Mouse (Mus musculus): ENCODE results near the gene Pdgfb. TPM values are rescaled to one million over a fixed set of nuclear protein-coding genes. Genes with fewer than 3 reads are reported as not detected.

Gene Pdgfb
- total RNA-seq, 2 experiments from 2014 or later: 51.5 to 52.8 TPM

DNA sequence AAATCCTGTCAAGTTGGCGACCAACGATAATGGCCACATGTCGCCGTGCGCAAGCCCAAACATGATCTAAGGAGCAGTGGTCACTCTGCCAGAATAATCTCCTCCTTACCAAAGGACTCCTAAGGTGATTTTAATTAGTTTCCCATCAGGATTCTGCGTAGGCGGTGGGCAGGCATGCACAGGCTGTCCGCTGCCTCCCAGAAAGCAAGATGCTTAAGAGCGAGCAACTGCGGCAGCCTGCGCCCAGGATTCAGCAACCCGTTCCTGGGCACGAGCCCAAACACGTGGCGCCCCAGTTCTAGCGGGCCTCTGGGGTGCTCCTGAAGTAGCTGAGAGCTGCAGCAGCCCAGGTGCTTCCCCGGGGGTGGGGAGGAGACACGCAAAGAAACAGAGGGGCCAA is 52.1 kb downstream of the Pdgfb start:
- DNase-seq (ENCODE audit: low spot score in 2 of 2): peak in 1 of 2 experiments; percentile 7

DNA sequence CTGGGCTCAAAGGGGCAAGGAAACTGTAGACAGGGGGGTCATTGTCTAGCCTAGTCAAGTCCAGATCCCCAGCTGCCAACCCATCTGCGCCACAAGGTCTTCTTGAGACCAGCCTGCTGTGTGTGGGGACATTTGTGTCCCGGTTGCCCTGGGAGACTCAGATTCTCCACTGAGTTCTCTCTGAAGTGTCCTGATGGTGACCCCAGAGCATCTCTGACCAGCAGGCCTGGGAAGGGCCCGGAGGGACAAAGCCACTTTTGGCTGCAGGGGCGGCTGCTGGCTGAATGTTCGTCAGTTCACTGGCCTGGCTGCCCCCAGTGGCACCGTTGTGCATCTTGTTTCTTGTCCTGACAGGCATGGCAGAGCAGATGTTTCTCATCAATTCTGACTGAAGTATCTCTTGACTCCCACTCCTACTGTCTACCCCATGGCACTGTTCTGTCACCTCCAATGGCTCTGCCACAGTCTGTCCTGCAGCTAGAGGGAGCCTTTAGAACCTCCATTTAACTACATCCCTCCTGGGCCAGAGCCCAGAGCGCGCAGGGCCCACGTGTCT is 53.3 kb downstream of the Pdgfb start:
- peak in 1 of 2 experiments; percentile 52 for DNase-seq (ENCODE audit: low spot score in 2 of 2)

DNA sequence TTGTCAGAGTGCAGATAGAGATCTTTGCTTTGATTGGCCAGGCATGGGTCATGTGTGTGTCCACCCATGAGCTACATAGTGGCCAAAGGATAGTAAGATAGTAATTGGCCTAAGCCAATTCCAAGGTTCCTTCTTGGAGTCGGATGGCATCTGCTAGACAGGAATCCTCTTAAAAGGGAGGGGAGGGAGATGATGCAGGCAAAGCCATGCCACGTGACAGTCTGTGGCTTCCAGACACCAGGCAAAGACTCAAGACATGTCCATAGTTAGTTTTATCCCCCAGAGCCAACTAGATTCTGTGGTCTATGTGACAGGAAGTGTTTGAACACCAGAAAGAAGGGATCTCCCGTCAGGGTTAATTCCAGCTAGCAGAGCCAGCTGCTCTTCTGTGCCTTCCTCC is 56.4 kb downstream of the Pdgfb start:
- DNase-seq (ENCODE audit: low spot score in 2 of 2): no peak

DNA sequence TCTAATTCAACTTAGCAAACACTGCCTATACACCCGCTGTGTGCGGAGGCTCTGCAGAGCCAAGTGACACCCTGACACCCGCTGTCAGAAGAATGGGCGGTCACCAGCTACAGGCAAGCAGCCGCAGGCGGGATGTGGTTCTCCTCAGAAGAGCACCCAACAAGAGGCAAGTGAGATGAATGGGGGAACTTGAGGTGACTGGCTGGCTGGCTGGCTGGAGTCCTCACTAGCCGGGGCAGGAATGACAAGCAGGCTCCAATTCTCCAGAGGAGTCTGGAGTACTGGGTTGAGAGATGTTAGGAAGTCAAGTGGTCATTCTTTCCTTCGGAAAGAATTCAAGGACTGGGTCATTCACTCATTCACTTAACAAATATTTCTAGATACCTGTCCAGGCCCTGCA is 58.2 kb downstream of the Pdgfb start:
- DNase-seq (ENCODE audit: low spot score in 2 of 2): peak in 1 of 2 experiments; percentile 8

DNA sequence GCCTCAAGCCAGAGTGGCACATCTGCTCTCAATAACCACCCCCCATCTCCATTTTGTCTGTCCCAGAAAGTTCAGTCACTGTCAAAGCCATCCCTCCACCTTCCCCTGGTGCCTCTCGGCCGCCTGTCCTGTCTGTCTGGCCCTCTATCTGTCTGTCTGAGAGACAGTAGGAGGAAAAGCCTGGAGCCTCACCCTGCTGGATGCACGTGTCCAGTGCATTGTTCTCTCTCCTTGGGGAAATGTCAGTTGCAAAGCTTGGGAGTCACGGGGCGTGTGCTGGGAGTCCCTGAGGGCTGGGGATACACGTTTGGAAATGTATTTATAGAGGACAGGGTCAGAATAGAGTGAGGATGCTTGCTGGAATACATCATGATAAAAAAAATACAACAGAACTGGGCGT is 61.3 kb downstream of the Pdgfb start:
- DNase-seq (ENCODE audit: low spot score in 2 of 2): peak in 1 of 2 experiments; percentile 7

DNA sequence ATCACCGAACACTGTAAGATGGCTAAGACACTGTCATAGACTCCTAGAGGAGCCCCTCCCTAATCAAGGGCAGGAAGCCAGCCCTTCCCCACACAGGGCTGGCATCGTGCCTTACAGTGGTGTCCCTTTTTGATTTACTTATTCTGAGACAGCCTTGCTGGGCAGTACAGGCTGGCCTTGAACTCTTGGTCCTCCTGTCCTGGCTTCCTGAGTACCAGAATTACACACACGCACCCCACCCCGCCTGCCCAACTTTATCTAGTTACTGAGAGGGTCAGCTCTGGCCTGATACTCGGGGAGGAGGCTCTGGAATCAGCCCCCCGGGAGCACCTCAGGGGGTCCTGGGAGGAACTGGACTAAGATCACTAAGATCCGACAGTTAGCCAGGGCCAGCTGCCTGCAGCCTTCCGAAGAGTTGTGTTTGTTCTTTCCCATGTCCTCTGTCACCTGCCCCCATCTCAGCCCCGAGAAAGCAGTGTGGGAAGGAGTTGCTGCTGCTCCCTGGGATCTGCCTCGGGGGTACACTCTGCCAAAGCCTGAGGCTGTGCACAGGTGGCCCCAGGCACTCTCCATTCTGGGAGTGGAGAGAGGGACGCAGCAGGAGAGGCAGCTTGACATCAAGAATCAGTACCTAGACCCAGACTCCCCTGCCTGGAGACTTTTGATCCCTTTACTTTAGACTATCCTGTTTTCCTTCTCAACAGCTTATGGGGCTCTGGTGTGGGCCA is 62.1 kb downstream of the Pdgfb start:
- DNase-seq (ENCODE audit: low spot score in 2 of 2): peak in 1 of 2 experiments; percentile 41

DNA sequence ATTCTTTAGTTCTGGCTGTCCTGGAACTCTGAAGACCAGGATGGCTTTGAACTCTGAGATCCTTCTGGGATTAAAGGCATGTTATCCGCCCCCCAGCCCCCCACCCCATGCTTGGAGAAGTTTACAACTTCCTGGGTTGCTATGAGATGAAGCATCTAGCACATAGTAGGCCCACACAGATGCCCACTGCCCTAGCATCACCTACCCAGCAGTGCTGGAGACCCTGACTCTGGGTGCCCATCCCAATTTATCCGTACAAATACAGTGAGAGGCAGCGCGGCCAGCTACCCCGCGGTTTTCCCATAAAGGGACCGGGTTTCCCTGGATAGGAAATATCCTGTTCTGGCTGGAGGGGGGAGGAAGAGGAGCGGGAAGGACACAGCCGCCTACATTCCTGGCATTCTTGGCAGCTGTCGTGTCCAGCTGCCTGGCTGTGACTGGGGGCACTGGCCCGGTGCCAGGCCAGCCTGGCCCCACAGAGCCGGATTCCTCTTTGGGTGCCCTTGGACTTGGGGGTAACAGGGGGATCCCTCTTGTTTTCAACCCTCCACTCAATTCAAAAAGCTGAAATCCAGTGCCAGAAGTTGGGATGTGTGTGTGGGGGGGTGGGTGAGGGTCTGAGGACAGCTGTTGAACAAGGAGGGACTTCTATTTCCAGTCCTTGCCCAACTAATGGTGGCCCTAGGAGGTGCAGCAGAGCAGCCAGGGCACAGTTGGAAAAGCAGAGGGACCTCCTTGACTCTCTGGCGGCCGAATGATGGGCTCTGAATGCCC is 62.9 kb downstream of the Pdgfb start:
- peak; percentile 44 to 62 for DNase-seq (ENCODE audit: low spot score in 2 of 2)

DNA sequence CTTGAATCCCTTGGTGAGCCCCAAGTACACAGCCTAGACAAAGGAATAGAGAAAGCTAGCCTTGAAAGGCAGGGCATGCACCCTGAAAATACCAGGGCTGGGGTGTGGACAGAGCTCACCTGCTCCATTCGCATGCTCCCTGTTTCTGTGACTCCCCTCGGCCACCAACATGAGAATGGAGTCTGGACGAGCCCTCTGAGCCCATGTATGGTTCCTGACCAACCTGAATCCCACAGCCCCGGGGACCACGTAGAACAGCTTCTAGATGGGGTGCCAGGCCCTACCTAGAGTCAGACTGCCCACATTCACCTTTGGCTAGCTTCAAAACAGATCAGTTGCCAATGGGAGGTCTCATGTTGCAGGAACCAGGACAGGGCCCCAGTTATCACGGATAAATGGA is 63.6 kb downstream of the Pdgfb start:
- DNase-seq (ENCODE audit: low spot score in 2 of 2): peak in 1 of 2 experiments; percentile 9

DNA sequence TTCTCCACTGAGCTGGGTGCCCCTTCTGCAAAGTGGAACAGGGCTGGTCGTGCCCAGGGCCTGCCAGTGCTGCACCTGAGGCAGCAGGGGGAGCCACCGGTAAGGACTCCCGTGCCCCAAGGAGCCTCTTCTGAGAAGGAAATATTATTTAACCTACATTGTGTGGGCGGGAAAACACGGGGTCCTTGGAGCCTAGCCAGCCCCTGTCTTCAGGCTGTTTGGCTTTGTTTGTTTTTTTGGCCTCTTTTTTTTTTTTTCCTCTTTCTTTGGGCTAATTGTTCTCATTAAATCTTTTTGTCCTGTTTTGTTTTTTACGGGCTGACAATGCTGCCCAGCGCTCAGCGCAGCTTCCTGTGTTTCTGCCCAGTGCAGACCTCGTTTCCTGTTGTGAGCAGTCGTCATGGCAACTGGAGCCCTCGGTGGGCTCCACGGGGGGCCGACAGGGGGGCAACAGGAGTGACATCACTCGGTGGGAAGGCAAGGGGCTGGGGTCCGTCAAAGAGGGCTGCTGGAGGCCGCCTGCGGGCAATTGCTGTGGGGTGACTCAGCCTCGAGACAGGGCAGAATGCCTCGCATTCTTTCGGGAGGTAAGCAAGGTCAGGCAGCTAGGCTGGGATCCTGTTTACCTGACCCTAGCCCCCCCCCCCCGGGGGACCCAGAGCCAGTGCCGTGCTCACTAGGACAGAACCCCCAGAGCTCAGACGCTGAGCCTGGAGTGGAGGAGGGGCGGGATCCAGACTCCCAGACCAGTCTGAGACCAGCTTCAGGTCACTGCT is 64.3 kb downstream of the Pdgfb start:
- peak in 1 of 2 experiments; percentile 43 for DNase-seq (ENCODE audit: low spot score in 2 of 2)

DNA sequence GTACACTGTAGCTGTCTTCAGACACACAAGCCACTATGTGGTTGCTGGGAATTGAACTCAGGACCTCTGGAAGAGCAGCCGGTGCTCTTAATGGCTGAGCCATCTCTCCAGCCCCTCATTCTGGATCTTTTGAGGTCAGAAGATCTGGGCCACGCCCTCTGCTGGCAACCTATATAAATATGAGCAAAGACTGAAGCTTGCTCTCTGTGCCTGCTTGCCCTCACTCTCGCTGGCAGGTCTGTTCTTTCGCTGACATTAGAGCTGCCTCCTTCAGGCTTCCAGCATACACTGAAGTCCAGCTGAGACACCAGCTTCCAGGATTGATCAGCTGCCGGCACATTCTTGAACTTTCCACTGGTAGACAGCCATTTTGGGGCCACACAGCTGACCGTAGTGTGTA is 67.1 kb downstream of the Pdgfb start:
- no peak for DNase-seq (ENCODE audit: low spot score in 2 of 2)

DNA sequence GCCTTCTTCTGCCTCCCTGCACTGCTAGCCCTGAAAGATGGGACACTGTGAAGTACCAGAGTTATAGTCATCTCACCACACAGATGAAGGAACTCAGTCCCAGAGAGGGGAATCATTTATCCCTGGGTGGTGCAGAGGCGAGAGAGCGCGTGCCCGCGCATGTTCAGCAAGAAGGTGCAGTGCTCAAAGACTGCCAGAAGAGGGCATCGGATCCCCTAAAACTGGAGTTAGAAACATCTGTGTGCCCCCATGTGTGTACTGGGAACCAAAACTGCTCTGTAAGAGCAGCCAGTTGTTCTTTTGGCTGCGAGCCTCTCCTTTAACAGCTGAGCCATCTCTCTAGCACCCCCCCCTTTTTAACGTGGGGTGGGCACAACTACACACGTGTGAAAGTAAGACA is 68.0 kb downstream of the Pdgfb start:
- peak in 1 of 2 experiments; percentile 12 for DNase-seq (ENCODE audit: low spot score in 2 of 2)

DNA sequence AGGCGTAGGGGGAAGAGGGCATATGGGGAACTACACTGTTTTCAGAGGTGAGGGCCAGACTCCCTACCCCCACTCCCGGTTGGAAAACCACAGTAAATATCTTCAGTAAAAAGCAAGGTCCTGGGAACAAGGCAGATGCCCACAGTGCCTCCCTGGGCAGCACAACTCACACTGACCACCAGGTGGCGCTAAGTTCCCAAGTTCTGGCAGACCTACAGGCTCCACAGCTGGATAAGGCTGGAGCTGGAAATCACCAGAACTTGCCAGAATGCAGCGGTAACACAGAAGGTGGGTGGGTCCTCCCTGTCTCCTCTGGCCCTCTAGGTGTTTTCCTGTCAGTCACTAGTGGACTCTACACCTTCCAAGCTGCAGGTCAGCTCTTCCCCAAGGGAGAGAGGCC is 68.8 kb downstream of the Pdgfb start:
- DNase-seq (ENCODE audit: low spot score in 2 of 2): peak; percentile 86 to 87

Small RNAs within 50 kb of the gene (microRNA-seq; reads per million reads assigned to microRNA genes)
- gene Mir7213: not detected

Other genes starting within 250 kb of the Pdgfb start
- 10 to 100 TPM; 19.0 to 19.2 TPM for gene Dnal4, start 237.1 kb downstream of the Pdgfb start, total RNA-seq (2021)
- 1 to 10 TPM; 7.7 to 8.2 TPM for gene Nptxr, start 210.2 kb downstream of the Pdgfb start, total RNA-seq (2021)
- gene Npcd, start 180.7 kb downstream of the Pdgfb start, total RNA-seq (2021): 1 to 10 TPM; 1.3 to 1.5 TPM
- 10 to 100 TPM; 58.9 to 59.7 TPM for gene Cbx6, start 180.3 kb downstream of the Pdgfb start, total RNA-seq (2021)
- 10 to 100 TPM; 10.2 to 13.4 TPM for gene Apobec3, start 123.3 kb downstream of the Pdgfb start, total RNA-seq (2021)
- gene Cbx7, start 43.9 kb downstream of the Pdgfb start, total RNA-seq (2021): 1 to 10 TPM; 2.1 TPM
- gene Syngr1, start 76.4 kb upstream of the Pdgfb start, total RNA-seq (2021): 1 to 10 TPM; 8.7 to 8.8 TPM
- gene Rpl3, start 76.9 kb upstream of the Pdgfb start, total RNA-seq (2021): 100 to 1,000 TPM; 475 to 533 TPM
- gene Tab1, start 118.2 kb upstream of the Pdgfb start, total RNA-seq (2021): 10 to 100 TPM; 19.3 to 20.2 TPM
- gene Mgat3, start 158.7 kb upstream of the Pdgfb start, total RNA-seq (2021): 1 to 10 TPM; 4.1 to 4.5 TPM
- 10 to 100 TPM; 28.7 to 33.5 TPM for gene Mief1, start 219.0 kb upstream of the Pdgfb start, total RNA-seq (2021)
- gene AC140267.1, start 220.9 kb upstream of the Pdgfb start, total RNA-seq (2021): 10 to 100 TPM; 12.3 to 12.6 TPM
- 100 to 1,000 TPM; 118 to 130 TPM for gene Atf4, start 240.2 kb upstream of the Pdgfb start, total RNA-seq (2021)
- gene Rps19bp1, start 249.3 kb upstream of the Pdgfb start, total RNA-seq (2021): 10 to 100 TPM; 23.8 to 26.4 TPM

All from gastrocnemius, postnatal 4 days (tissue).